Mouse (Mus musculus): ENCODE data around the gene Hyls1.
A peak's percentile ranks its signal among the peaks of the same experiment; 100 is the strongest.
"Not testable (repeated sequence)": the region's sequence is repeated elsewhere in the genome, so short reads cannot be mapped to it uniquely, and the experiment has no call there.

The Hyls1 gene

DNA sequence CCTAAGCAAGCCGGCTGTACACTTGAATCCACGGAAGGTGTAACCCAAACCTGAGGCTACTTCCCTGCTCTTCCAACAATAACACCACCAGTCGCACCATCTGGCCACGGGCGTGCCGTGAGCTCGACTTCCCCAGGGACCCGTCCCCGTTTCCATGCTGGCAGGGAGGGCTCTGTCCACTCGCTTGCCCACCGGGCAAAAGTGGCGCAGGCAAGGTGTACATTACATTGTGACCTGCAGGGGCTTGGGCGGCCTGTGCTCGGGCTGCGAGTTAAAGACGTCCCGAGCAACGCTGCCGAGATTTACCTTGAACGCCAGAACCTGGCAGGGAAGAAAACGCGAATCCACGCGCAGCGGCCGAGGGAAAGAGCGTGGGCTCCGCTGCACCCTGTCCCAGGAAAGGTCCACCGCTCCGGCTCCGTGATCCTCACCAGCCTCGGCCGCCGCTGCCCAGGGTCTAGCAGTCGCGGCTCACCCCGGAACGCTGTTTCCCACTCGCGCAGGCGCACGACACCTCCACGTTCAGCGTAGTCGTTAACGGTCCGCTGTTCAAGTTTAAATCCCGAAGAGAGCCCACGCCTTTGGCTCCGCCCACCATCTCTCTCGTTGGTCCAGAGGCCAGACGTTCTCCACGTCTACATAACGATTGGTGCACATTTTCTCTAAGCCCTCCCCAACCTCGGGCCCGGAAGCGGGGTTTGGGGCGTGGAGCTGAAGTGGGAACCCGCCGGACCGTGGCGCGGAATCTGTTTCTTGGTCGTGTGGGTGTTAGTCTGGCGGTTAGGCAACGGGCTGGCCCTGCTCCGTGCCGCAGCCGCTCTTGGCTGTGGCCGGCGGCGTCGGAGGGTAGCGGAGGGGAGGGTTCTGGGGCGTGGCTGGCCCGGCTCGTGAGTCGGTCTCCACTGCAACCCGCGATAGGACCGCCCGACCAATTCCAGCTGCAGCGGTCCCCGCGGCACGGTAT, at the start of gene Hyls1, which contains the start of gene Pate2:
Gene Hyls1 (minus strand): TSS at position 828 of the 964 bp plus-strand sequence.
Gene Pate2 (plus strand): TSS at position 714 of the 964 bp plus-strand sequence.
- DNase-seq = peak; percentile 95

DNA sequence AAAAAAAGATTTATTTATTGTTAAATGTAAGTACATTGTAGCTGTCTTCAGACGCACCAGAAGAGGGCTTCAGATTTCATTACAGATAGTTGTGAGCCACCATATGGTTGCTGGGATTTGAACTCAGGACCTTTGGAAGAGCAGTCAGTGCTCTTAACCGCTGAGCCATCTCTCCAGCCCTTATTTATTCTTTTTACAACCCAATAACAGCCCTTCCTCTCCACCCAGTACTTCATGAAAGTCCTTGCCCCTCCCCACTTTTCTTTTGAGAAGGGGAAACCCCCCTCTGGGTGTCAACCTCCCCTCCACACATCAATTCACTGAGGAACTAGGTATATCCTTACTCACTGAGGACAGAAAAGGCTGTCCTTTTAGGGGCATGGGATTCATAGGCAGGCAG, 46.6 kb upstream of the Hyls1 start:
- not testable (repeated sequence) for DNase-seq

DNA sequence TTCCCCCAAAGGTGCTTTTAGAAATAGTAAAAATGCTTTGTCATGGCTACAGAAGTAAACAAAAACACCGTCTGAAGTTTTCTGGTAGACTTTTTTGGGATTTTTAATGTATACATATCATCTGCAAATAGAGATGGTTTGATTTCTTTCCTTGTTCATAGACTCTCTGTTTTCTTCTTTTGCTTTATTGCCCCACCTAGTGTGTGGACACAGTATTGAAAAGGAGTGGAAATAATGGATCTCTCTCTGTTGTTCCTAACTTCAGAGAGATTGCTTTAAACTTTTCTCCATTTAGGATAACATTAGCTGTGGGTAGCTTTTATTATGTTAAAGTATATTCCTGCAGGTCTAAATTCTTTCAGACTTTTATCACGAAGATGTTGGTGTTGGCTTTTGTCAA, 43.8 kb upstream of the Hyls1 start:
- DNase-seq = no peak

DNA sequence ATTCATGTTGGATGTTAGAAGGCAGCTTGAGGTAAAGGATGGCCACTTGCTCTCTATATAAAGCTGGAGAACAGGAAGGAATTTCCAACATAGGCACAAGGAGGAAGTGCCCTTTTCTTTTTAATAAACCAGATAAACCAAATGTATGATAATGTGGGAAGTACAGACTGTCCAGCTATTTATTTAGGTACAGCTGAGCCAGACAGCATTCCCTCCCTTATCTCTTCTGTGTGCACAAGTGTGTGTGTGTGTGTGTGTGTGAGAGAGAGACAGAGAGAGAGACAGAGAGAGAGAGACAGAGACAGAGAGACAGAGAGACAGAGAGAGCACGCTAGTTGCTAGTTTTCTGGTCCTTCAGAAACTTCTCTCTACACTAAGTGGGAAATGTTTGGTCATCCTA, 41.6 kb upstream of the Hyls1 start, which contains the start of gene Pate4:
Gene Pate4 (minus strand): TSS at position 101 of the 400 bp plus-strand sequence.
- no peak for DNase-seq

- DNase-seq = no peak
Observed at GRCm38 (mm10) chr9:35607647-35608405, 37.6 kb upstream of the Hyls1 start.

- DNase-seq = peak; percentile 48
Observed at GRCm38 (mm10) chr9:35592903-35593302, 22.7 kb upstream of the Hyls1 start.

GRCm38 (mm10) chr9:35587674-35588073, 17.5 kb upstream of the Hyls1 start:
- no peak for DNase-seq

DNA sequence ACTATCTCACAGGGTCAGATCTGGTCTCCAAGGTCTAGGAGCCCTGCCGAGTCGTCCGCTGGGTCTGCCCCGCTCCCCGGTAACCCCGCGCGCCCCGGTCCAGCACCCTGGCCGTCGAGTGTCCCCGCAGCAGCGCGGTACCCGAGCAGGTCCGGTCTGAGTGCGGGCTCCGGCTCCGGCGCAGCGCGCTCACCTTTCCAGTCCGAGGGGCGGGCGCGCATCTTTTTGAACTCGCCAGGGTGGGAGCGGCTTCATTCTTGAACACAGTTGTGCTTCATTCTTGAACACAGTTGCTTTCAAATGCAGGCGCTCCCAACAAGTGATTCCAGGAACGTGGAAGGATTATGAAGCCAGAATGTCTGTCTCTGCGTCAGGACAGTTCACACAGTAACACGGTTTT, 4.2 kb upstream of the Hyls1 start:
- DNase-seq = no peak

DNA sequence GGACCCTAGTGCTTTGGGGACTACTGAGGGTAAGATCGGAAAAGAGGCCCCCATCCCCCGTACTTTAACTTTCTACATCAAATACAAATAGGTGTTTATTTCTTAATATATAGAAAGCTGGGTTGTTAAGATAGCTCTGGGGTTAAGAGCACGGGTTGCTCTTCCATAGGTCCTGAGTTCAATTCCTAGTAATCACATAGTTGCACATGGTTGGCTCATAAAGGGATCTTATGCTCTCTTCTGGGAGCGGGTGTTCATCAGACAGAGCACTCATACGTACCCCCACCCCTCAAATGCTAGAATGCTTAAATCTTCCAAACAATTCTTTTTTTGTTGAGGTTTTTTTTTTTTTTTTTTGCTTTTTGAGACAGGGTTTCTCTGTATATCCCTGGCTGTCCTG, 465 bp upstream of the Hyls1 start:
- DNase-seq = no peak

GRCm38 (mm10) chr9:35567995-35568394, 2.2 kb downstream of the Hyls1 start:
- no peak for DNase-seq

DNA sequence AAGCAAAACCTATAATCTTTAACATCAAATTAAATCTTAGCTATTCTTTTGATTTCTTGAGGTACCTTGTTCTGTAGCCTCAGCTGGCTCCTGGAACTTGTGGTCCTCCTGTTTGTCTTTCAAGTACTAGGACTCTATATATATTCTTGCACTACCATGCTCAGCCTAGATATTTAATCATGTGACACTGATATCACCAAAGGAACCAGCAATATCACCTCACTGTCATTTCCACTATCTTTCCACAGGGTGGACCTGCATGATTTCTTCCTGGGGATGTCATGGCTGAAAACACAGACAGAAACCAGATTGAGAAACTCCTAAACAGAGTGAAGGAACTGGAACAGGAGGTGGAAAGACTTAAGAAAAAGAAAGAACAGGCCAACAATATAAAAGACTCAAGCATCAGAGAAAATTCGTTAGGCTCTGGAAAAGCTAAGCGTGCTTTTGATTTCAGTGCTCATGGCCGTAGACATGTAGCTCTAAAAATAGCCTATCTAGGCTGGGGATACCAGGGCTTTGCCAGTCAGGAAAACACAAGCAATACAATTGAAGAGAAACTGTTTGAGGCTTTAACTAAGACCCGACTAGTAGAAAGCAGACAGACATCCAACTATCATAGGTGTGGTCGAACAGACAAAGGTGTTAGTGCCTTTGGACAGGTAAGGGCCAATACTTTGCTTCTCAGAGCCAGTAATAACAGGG, 5.5 kb downstream of the Hyls1 start:
- no peak for DNase-seq

GRCm38 (mm10) chr9:35561583-35561982, 8.6 kb downstream of the Hyls1 start:
- no peak for DNase-seq

DNA sequence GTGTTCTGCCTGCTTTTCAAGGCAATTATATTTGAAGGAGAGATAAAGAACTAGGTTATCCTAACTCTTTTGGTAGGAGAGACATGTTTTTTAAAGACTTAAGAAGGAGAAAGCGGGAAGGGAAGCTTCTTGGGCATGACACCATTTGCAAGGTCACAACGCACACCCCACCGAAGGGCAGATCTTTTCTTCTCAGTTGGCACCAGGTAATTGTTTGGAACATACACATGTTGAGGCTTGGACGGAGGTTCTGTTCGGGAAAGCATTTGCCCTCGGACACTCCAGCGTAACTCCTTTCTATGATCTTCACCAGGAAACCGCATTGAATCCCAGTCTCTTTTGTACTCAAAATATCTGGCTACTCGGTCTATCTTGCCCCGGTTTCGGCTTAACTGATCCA, 9.1 kb downstream of the Hyls1 start:
- no peak for DNase-seq

GRCm38 (mm10) chr9:35559009-35559890, 10.9 kb downstream of the Hyls1 start:
- DNase-seq = peak; percentile 86

DNA sequence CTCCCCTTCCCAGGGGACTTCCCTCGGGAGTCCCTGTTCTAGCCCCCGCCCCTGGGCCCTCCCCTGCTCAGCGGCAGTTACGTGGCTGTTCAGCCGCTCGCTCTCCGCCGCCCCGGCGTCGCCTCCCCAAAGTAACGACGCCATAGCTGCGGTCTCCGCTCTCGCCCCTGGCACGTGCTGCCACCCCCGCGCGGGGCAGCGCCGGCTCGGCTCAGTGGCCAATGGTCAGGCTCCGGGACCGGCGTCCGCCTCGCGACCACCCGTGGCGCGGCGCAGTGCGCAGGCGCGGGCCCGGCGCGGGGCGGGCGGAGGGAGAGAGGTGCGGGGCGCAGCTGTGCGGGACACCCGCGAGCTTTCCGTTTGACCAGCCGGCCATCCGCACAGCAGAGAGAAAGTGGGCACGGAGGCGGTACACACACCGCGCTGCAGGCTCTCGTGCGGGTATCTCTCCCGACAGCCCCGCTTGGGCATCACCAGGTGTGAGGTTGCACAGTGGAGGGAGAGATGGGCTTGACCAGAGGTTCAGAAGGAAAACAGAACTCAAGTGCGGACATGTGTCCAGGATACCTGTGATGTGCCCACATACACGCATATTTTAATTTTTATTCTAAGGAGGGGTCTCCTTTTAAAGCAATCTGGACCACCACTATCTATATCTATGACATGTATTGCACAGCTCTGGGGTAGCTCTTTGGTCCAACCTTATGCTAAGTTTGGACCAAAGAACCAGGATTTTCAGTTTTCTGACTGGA, 11.8 kb downstream of the Hyls1 start, which contains the start of the genes Ddx25 and Pus3:
Gene Ddx25 (minus strand): TSS at position 272 of the 752 bp plus-strand sequence.
Gene Pus3 (plus strand): TSS at position 339 of the 752 bp plus-strand sequence.
- DNase-seq = peak; percentile 49

- peak; percentile 3 for DNase-seq
Observed at GRCm38 (mm10) chr9:35556494-35557102, 13.6 kb downstream of the Hyls1 start.

DNA sequence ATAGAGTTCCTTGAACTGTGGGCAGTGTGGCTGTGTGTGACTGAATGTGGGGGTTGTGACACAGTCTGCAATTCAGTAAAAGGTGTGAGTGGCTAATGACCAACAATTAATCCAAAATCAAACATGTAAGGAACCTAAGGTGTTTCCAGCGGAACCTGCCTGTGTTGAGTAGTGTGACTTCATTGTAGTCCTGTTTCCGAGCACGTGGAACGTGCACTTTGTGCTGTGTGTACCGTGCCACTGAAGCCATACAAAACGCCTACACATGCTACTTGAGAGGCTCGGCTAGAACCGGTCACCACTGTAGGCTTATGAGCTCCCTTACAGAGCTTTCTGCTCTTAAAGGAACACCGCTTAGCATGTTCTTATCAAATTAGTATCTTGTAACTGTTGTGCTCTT, 21.7 kb downstream of the Hyls1 start:
- no peak for DNase-seq

GRCm38 (mm10) chr9:35546745-35547144, 23.5 kb downstream of the Hyls1 start:
- no peak for DNase-seq

DNA sequence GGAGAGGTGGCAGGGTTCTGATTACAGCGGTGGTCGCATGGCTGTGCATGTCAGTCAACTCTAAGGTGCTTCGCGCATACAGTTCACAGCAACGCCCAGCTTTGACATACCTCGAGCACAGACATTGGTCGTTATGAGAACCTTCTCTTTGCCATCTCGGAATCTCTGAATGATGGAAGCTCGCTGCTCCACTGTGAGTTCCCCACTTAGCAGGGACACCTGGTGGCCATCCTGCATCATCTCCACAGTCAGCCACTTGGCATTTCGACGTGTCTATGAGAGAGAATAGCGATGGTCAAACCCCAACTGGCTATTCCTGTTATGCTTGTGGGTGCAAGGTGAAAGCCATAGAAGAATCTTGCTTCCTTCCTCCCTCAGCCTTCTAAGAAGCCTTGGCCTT, 24.5 kb downstream of the Hyls1 start:
- no peak for DNase-seq

DNA sequence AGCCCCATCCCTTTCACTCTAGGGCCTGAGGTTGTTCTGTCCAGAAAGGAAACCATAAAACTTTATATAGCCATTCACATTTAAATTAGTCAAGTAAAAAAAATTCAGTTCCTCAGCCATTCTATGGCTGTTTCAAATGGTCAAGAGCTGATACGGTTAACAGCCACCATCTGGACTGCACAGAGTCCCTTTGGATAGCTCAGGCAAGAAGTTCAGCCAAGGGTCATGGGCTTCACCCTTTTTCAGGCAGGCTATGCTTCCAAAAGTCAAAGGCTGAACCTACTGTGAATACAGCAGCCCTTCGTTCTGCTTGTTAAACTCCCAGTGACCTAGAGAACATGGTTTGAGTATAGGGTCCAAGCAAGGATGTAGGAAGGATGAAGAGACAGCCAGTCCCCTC, 25.5 kb downstream of the Hyls1 start:
- DNase-seq = peak; percentile 52

All from kidney, postnatal 10 days (tissue).